Mouse (Mus musculus) spleen, adult 2 months (tissue): ENCODE results near the gene Fgfr2. TPM values are rescaled to one million over a fixed set of nuclear protein-coding genes. Genes with fewer than 3 reads are reported as not detected.

Experiments
- DNase-seq, 2 experiments: peaks; one replicate each; pipeline versions ENCODE4 v3.0.0 to v3.0.0-alpha.2; 2012 to 2021; ENCODE audit warnings: low spot score in 2 of 2, low read depth in 1 of 2
- H3K27ac ChIP-seq: fragments of 200-500 bp; 2 replicates; pipeline ENCODE4 v1.5.1; 2012; ENCODE audit warnings: low read length, inconsistent platforms; ENCODE audit not compliant: insufficient read depth
- H3K27me3 ChIP-seq: fragments of 200-500 bp; 2 replicates; pipeline ENCODE4 v1.6.1; 2012; ENCODE audit warnings: mild to moderate bottlenecking, moderate library complexity, low read length, inconsistent platforms; ENCODE audit not compliant: control insufficient read depth, insufficient read depth
- H3K36me3 ChIP-seq: fragments of 200-500 bp; 2 replicates; pipeline ENCODE4 v1.6.1; 2012; ENCODE audit warnings: mild to moderate bottlenecking, low read length, inconsistent platforms; ENCODE audit not compliant: control insufficient read depth, insufficient read depth
- H3K4me1 ChIP-seq: fragments of 200-500 bp; 2 replicates; pipeline ENCODE4 v1.6.1; 2011; ENCODE audit warnings: inconsistent platforms; ENCODE audit not compliant: control insufficient read depth, insufficient read depth, insufficient read length
- H3K4me3 ChIP-seq: fragments of 200-500 bp; 2 replicates; pipeline ENCODE4 v1.5.1; 2011; ENCODE audit warnings: mild to moderate bottlenecking, inconsistent platforms; ENCODE audit not compliant: insufficient read depth, insufficient read length; ENCODE audit errors: extremely low read depth
- CTCF ChIP-seq: fragments of 200-500 bp; IDR thresholded peaks from 2 replicates; pipeline ENCODE4 v1.5.1; 2011; ENCODE audit warnings: mild to moderate bottlenecking, inconsistent platforms; ENCODE audit not compliant: insufficient read depth, insufficient read length, insufficient replicate concordance; ENCODE audit errors: extremely low read depth
- POLR2A ChIP-seq: fragments of 200-500 bp; IDR thresholded peaks from 2 replicates; pipeline ENCODE4 v1.6.1; 2011; ENCODE audit warnings: low read depth, low read length, inconsistent platforms
- WGBS: fragments of 180-500 bp; shearing (Covaris S2); methylation state at CpG from one replicate; pipeline ENCODE4 v1.1.7; 2018; 5-methylcytosine and 5-hydroxymethylcytosine counted together
- polyA plus RNA-seq: library from polyadenylated mRNA; depleted of rRNA; stranded (reverse); fragments of >200 nt; gene quantifications from 2 replicates; pipeline ENCODE4 v1.2.3, GENCODE M21; 2012

Fgfr2 gene
- polyA plus RNA-seq, 1 experiment, result 1.6 TPM

GRCm38 (mm10) chr7:130632379-130632732 is 2490.8 kb downstream of the Fgfr2 start:
- Histone ChIP-seq H3K4me3 (no peak overlapping the region), H3K27ac (no peak overlapping the region)
- WGBS, result 82% methylated on average over 5 of the region's 5 CpGs

DNA sequence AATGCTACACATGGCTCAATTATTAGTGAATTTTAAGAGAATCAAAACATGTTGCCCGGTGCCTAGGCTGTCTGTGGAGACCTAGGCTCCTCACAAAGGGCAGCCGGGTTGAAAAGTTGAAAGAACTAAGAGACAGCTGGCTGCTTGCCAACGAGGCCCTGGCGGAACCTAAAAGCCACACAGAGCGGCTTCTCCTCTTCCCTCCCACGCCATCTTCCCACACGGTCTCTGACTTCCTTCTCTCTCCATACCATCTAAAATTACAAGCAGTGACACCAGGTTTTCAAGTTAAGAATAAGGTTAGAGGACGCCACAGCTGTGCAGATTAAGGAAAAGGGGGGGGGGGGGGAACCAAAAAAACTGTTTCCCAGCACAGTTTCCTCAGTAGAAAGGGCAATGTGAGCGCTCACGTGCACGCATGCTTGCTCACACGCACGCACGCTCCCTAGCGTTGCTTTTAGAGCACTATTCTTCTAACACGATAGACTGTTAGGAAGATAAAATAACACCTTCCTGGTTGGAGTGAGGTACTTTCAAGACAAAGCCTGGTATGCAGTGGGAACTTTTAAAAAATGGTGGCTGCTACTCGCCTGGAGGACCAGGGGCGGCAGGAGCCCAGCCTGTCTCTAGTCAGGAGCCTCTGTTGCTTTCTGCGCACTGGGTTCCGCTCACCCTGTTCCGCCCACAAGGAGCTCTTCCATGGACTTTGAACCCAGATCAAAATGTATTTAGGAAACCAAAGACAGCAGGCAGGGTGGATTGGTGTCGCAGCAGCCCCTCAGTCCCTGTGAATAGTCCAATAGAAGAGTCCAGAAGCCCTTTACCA is 2491.4 kb downstream of the Fgfr2 start:
- Histone ChIP-seq H3K27me3 (no peaks in the 10 kb centered on the region), H3K36me3 (no peaks in the 10 kb centered on the region), H3K4me1 (no peaks in the 10 kb centered on the region; the same call in 1 of the 2 replicates), H3K27ac (no peak overlapping the region), H3K4me3 (no peak overlapping the region)
- peak; percentile 36 to 54 for DNase-seq
- 27% methylated on average over 22 of the region's 22 CpGs for WGBS
- TF ChIP-seq CTCF (no peak), POLR2A (no peak)

More at GRCm38 (mm10) chr7:130632379-130632732, 2490.8 kb downstream of the Fgfr2 start:
- no peaks in the 10 kb centered on the region for H3K27me3 ChIP-seq
- H3K36me3 ChIP-seq, result no peaks in the 10 kb centered on the region
- TF ChIP-seq CTCF (no peak), POLR2A (no peak)
- DNase-seq, result no peak
- H3K4me1 ChIP-seq, result no peaks in the 10 kb centered on the region; the same call in 1 of the 2 replicates

DNA sequence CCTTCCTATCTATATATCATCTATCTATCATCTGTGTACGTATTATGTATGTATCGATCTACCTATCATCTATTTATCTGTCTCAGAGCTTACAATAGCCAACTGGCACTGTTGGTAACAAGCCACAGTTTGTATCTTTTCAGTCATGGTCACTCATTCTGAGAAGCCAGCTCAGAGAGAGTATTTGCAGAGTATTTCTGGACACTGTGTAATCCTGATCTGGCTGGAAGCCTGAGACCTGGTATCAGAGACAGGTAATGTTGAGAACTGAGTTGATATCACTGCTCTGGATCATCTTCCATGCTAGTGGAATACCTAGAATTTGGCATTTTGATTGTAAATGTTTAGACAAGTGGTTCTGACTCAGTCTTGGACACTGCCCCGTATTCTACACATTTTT is 2492.2 kb downstream of the Fgfr2 start:
- Histone ChIP-seq H3K36me3 (no peaks in the 10 kb centered on the region), H3K4me1 (no peaks in the 10 kb centered on the region; the same call in 1 of the 2 replicates), H3K27me3 (no peaks in the 10 kb centered on the region), H3K4me3 (no peak overlapping the region), H3K27ac (no peak overlapping the region)
- no peak for DNase-seq
- no peak for TF ChIP-seq POLR2A
- no peak for TF ChIP-seq CTCF
- WGBS, result 95% methylated on average over 3 of the region's 3 CpGs

- H3K27me3 ChIP-seq, result no peaks in the 10 kb centered on the region
- 94% methylated on average over 7 of the region's 7 CpGs for WGBS
- no peaks in the 10 kb centered on the region; the same call in 1 of the 2 replicates for H3K4me1 ChIP-seq
- H3K27ac ChIP-seq, result no peak overlapping the region
- no peaks in the 10 kb centered on the region for H3K36me3 ChIP-seq
- TF ChIP-seq CTCF (no peak), POLR2A (no peak)
- DNase-seq, result no peak
- no peak overlapping the region for H3K4me3 ChIP-seq
Measured at GRCm38 (mm10) chr7:130629999-130630398, 2493.2 kb downstream of the Fgfr2 start.

GRCm38 (mm10) chr7:130628601-130629000 is 2494.5 kb downstream of the Fgfr2 start:
- no peak overlapping the region for H3K27ac ChIP-seq
- no peak for DNase-seq
- H3K36me3 ChIP-seq, result no peaks in the 10 kb centered on the region
- WGBS, result 67% methylated on average over 1 of the region's 1 CpGs
- no peaks in the 10 kb centered on the region; the same call in 1 of the 2 replicates for H3K4me1 ChIP-seq
- TF ChIP-seq POLR2A, result no peak
- TF ChIP-seq CTCF, result no peak
- no peaks in the 10 kb centered on the region for H3K27me3 ChIP-seq
- H3K4me3 ChIP-seq, result no peak overlapping the region

GRCm38 (mm10) chr7:130625361-130625760 is 2497.8 kb downstream of the Fgfr2 start:
- no peak overlapping the region for H3K27ac ChIP-seq
- no peaks in the 10 kb centered on the region for H3K4me1 ChIP-seq
- no peak for DNase-seq
- 87% methylated on average over 7 of the region's 7 CpGs for WGBS
- H3K36me3 ChIP-seq, result no peaks in the 10 kb centered on the region
- H3K4me3 ChIP-seq, result no peak overlapping the region
- TF ChIP-seq CTCF, result no peak
- no peak for TF ChIP-seq POLR2A
- H3K27me3 ChIP-seq, result no peaks in the 10 kb centered on the region

- TF ChIP-seq CTCF (no peak), POLR2A (no peak)
- DNase-seq, result no peak
- Histone ChIP-seq H3K27me3 (no peaks in the 10 kb centered on the region), H3K36me3 (no peaks in the 10 kb centered on the region), H3K4me3 (no peak overlapping the region), H3K4me1 (no peaks in the 10 kb centered on the region), H3K27ac (no peak overlapping the region)
- WGBS, result 96% methylated on average over 9 of the region's 9 CpGs
Measured at GRCm38 (mm10) chr7:130624299-130624698, 2498.9 kb downstream of the Fgfr2 start.
